ENCODE assay signal across 8 mouse cellular contexts in genomic region chr1:86487295-86487907, GRCm38 (mm10). TPM values are rescaled to one million over a fixed set of nuclear protein-coding genes. Genes with fewer than 3 reads are reported as not detected.
DNase-seq lines count a peak whose midpoint lies in the region; ATAC-seq and TF ChIP-seq lines count a peak whose summit lies in the region.

No protein-coding gene starts in this region.

- DNase-seq in forebrain, embryonic 14.5 days (ENCODE audit: low spot score), result peak; percentile 99
- DNase-seq in heart, postnatal 14 days, result peak; percentile 100
- DNase-seq in layer of hippocampus, adult 11-12 months (ENCODE audit: low spot score), result peak; percentile 100
- DNase-seq in lung, adult 18-20 months, result peak; percentile 98
- peak; percentile 98 for DNase-seq in testis, postnatal 14 days (ENCODE audit: low spot score)

- intact Hi-C loops in heart, postnatal 14 days (cut with DNase I), result loop anchor here (1.0 kb wide), 2 partner anchors 15 to 38 kb away; no protein-coding TSS in a partner anchor

- peak; percentile 96 for ATAC-seq in cerebellum, adult (ENCODE audit: insufficient number of reproducible peaks, low FRiP score, low TSS enrichment)
- peak; percentile 98 for ATAC-seq in forebrain, embryonic 14.5 days
- ATAC-seq in neural tube, embryonic 15.5 days (ENCODE audit: low FRiP score), result peak; percentile 97

- peak overlapping the region; percentile 99 for H3K27ac ChIP-seq in ES-Bruce4 (ENCODE audit: insufficient read depth, low read length)
- H3K27ac ChIP-seq in forebrain, embryonic 14.5 days (ENCODE audit: low read depth, low read length), result peak overlapping the region; percentile 99
- H3K27ac ChIP-seq in neural tube, embryonic 15.5 days (replicated peaks), result peak overlapping the region; percentile 100

- H3K36me3 ChIP-seq in ES-Bruce4 (ENCODE audit: control insufficient read depth, insufficient read depth, low read length, poor library complexity, severe bottlenecking), result no peaks in the 10 kb centered on the region
- H3K36me3 ChIP-seq in forebrain, embryonic 14.5 days (ENCODE audit: control insufficient read depth, insufficient read depth, low read length), result no peaks in the 10 kb centered on the region
- no peaks in the 10 kb centered on the region for H3K36me3 ChIP-seq in neural tube, embryonic 15.5 days

- TF ChIP-seq POLR2A in ES-Bruce4 (IDR thresholded peaks at IDR 0.05; ENCODE audit: insufficient read depth, low read length), result peak; percentile 95

- TF ChIP-seq CTCF in ES-Bruce4 (IDR thresholded peaks at IDR 0.05; ENCODE audit: low read depth, low read length), result no peak

- peak; percentile 49; the same call in 1 of the 2 replicates for TF ChIP-seq EP300 in ES-Bruce4 (IDR thresholded peaks at IDR 0.05; ENCODE audit: insufficient read depth, low read depth, low read length)

- H3K9me3 ChIP-seq in ES-Bruce4 (replicated peaks; ENCODE audit: control insufficient read depth, insufficient read depth, low read length, poor library complexity, severe bottlenecking), result no peaks in the 10 kb centered on the region
- H3K9me3 ChIP-seq in forebrain, embryonic 14.5 days (replicated peaks; ENCODE audit: control insufficient read depth, low read length), result no peaks in the 10 kb centered on the region
- H3K9me3 ChIP-seq in neural tube, embryonic 15.5 days (replicated peaks), result no peaks in the 10 kb centered on the region

- peaks cover 12% of the 10 kb centered on the region for H3K4me1 ChIP-seq in ES-Bruce4 (ENCODE audit: control insufficient read depth, insufficient read depth, low read length)
- peaks cover 12% of the 10 kb centered on the region for H3K4me1 ChIP-seq in forebrain, embryonic 14.5 days (ENCODE audit: control insufficient read depth, insufficient read depth, low read length)
- H3K4me1 ChIP-seq in neural tube, embryonic 15.5 days, result peaks cover 23% of the 10 kb centered on the region

- H3K4me3 ChIP-seq in ES-Bruce4 (ENCODE audit: low read depth, low read length), result peak overlapping the region; percentile 90
- H3K4me3 ChIP-seq in forebrain, embryonic 14.5 days (ENCODE audit: low read depth, low read length), result peak overlapping the region; percentile 59
- H3K4me3 ChIP-seq in neural tube, embryonic 15.5 days (replicated peaks), result peak overlapping the region; percentile 63

- H3K9ac ChIP-seq in ES-Bruce4 (ENCODE audit: low read depth, poor library complexity, severe bottlenecking), result peak overlapping the region; percentile 83
- peak overlapping the region; percentile 97 for H3K9ac ChIP-seq in forebrain, embryonic 14.5 days (ENCODE audit: low read length)
- peak overlapping the region; percentile 92 for H3K9ac ChIP-seq in neural tube, embryonic 15.5 days (replicated peaks)

- WGBS in forebrain, embryonic 14.5 days, result under 1% methylated on average over 69 of the region's 74 CpGs
- WGBS in neural tube, embryonic 15.5 days, result under 1% methylated on average over 66 of the region's 74 CpGs

- H3K27me3 ChIP-seq in ES-Bruce4 (ENCODE audit: control insufficient read depth, insufficient read depth, low read length, poor library complexity, severe bottlenecking), result no peaks in the 10 kb centered on the region
- no peaks in the 10 kb centered on the region for H3K27me3 ChIP-seq in forebrain, embryonic 14.5 days (replicated peaks; ENCODE audit: control insufficient read depth, insufficient read depth, low read length)
- H3K27me3 ChIP-seq in neural tube, embryonic 15.5 days (replicated peaks), result no peaks in the 10 kb centered on the region

- peak overlapping the region; percentile 94 for H3K4me2 ChIP-seq in forebrain, embryonic 14.5 days (ENCODE audit: low read length)
- peak overlapping the region; percentile 72 for H3K4me2 ChIP-seq in neural tube, embryonic 15.5 days

RNA-seq across cellular contexts. Expression of gene Ptma, which starts 39.1 kb away (rescaled TPM):
- 3,893 and 3,930 TPM in 2 replicates for polyA plus RNA-seq in ES-Bruce4 (2011; ENCODE audit: insufficient read depth, insufficient read length, low read depth, missing spikeins)
- 2,309 and 2,480 TPM in 2 replicates for polyA plus RNA-seq in forebrain, embryonic 14.5 days (2014; fragmentation: Nextera tagmentation; extraction: Ambion mirVana)
- 100 to 1,000 TPM; 290 to 401 TPM for total RNA-seq in heart, postnatal 14 days (2021)
- polyA plus RNA-seq in neural tube, embryonic 15.5 days (2015; fragmentation: Nextera tagmentation; extraction: Ambion mirVana), result 1,254 and 1,565 TPM in 2 replicates

Comparison
In these comparisons a context has a peak if more than half of its experiments do, and no peak if none do; other contexts are left out.
1. Peak in every context shown above with its lines: DNase-seq, ATAC-seq, H3K4me3 ChIP-seq and H3K27ac ChIP-seq.